Mouse (Mus musculus) brain, embryonic 14.5 days (tissue): ENCODE measurements at regions not wholly inside any gene's neighbourhood (a gene's known extent, or its start where the extent isn't known, plus 50 kb on each side); places are given as distances from the start of the nearest gene placed in this dataset.

Experiments used
- DNase-seq: peaks from one replicate; pipeline ENCODE4 v3.0.0-alpha.2; 2011; ENCODE audit warnings: low read depth
- CTCF ChIP-seq: fragments of 200-500 bp; IDR thresholded peaks from 2 replicates; pipeline ENCODE4 v1.5.1; 2012; ENCODE audit warnings: inconsistent platforms, mild to moderate bottlenecking, moderate library complexity, borderline replicate concordance; ENCODE audit not compliant: insufficient read depth, insufficient read length; ENCODE audit errors: extremely low read depth
- POLR2A ChIP-seq: fragments of 200-500 bp; IDR thresholded peaks from 2 replicates; pipeline ENCODE4 v1.6.1; 2012; ENCODE audit warnings: mild to moderate bottlenecking, inconsistent platforms, borderline replicate concordance; ENCODE audit not compliant: poor library complexity, insufficient read depth, insufficient read length, severe bottlenecking; ENCODE audit errors: extremely low read depth

GRCm38 (mm10) chr15:69165482-69165801 is 2664.7 kb upstream of the Lrrc6 start:
- TF ChIP-seq POLR2A (no peak), CTCF (no peak)
- peak; percentile 9 for DNase-seq

GRCm38 (mm10) chr15:69164581-69165481 is 2664.1 kb upstream of the Lrrc6 start:
- peak; percentile 75 for DNase-seq
- TF ChIP-seq POLR2A (no peak), CTCF (no peak)

DNA sequence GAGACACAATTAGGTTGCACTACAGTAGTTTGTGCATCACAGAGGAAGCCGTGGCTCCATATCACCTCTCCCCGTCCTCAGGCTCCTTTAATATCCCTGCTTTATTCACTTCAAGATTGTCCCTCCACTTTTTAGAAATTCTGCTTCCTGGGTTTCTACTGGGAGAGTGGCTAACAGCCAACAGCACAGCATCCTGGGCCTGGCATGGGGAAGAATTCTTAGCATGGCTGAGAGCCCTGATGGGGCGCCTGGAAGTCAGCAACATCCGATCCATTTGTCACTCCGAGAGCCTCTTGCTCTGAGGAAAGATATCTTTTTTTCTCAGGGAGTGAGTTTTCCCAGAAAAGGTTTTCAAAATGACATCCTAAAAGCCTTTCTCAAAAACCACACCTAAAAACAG is 2660.3 kb upstream of the Lrrc6 start:
- no peak for DNase-seq
- TF ChIP-seq CTCF (no peak), POLR2A (no peak)

DNA sequence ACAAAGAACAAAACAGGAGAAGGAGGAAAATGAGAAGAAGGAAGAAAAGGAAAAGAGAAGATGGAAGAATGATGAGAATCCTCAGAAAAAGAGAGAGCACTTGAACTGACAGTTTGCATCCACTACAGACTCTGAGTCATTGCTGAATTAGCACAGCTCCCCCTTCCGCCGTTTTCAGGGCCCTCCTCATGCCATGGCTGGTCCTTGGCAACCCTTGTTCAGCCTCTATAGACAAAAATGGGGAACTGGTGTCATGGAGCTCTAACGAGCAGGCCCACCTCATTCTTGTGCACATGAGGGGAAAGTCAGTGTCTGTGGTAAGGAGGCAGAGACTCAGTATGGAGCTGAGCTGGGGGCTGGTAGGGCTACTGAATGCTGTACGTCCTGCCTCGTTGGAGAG is 2657.4 kb upstream of the Lrrc6 start:
- no peak for DNase-seq
- no peak for TF ChIP-seq CTCF
- no peak for TF ChIP-seq POLR2A
